Mouse (Mus musculus): ENCODE results near the gene Ptprs.

GRCm38 (mm10) chr17:56479358-56479757 lies 3.1 kb upstream of the Ptprs start:
- peak; percentile 64 for TF ChIP-seq CTCF (IDR thresholded peaks at IDR 0.05; ENCODE audit: insufficient read depth, low read depth, low read length)
- no peak for TF ChIP-seq POLR2A (IDR thresholded peaks at IDR 0.05; ENCODE audit: insufficient read depth, low read depth, low read length)

Measured in olfactory bulb, adult 2 months (tissue).